Mouse (Mus musculus): ENCODE data around the gene Fndc3a. TPM values are rescaled to one million over a fixed set of nuclear protein-coding genes. Genes with fewer than 3 reads are reported as not detected.

Gene Fndc3a
- total and polyA plus RNA-seq, 2 experiments from 2014 or later, result 45.2 to 51.8 TPM

DNA sequence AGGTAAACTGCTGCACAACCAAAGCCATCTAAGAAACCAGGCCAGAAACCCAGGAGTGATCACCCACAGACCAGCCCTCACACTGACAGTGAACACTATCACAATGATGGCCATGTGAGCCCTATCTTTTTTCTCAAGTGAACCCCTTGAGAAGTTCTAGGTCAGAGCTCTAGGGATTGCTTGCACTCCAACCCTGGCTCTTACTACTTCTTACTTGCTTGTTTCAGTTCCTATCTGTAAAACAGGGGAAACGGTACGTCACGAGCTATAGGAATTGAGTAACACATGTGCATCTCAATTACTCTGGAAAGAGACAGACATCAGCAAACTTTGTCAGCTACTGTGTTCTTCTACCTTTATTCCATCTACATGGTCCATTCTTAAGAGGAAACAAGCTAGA, 128.8 kb downstream of the Fndc3a start:
- Histone ChIP-seq H3K9me3 (ENCODE audit: low read length) (no peaks in the 10 kb centered on the region), H3K4me2 (ENCODE audit: low read depth, low read length) (no peak overlapping the region), H3K9ac (replicated peaks; ENCODE audit: low read length) (no peak overlapping the region), H3K4me3 (ENCODE audit: low read length) (no peak overlapping the region), H3K36me3 (ENCODE audit: insufficient read depth, low read length) (peaks cover 4% of the 10 kb centered on the region; the same call in 1 of the 2 replicates), H3K27ac (no peak overlapping the region), H3K27me3 (ENCODE audit: insufficient read depth, low read length) (no peaks in the 10 kb centered on the region), H3K4me1 (ENCODE audit: insufficient read depth, low read length) (no peaks in the 10 kb centered on the region)
- WGBS, result 90% methylated on average over 3 of the region's 3 CpGs
- DNase-seq (ENCODE audit: low spot score), result no peak
- no peak for TF ChIP-seq CTCF (IDR thresholded peaks at IDR 0.05; ENCODE audit: low read depth)
- ATAC-seq, result no peak

GRCm38 (mm10) chr14:72576283-72576682, 133.5 kb downstream of the Fndc3a start:
- ATAC-seq (no peak), DNase-seq (ENCODE audit: low spot score) (peak; percentile 21)
- Histone ChIP-seq H3K9me3 (ENCODE audit: low read length) (no peaks in the 10 kb centered on the region), H3K4me2 (ENCODE audit: low read depth, low read length) (no peak overlapping the region), H3K4me3 (ENCODE audit: low read length) (no peak overlapping the region), H3K27me3 (ENCODE audit: insufficient read depth, low read length) (no peaks in the 10 kb centered on the region), H3K27ac (no peak overlapping the region), H3K36me3 (ENCODE audit: insufficient read depth, low read length) (peaks cover 12% of the 10 kb centered on the region; the same call in 1 of the 2 replicates), H3K4me1 (ENCODE audit: insufficient read depth, low read length) (no peaks in the 10 kb centered on the region), H3K9ac (replicated peaks; ENCODE audit: low read length) (no peak overlapping the region)
- 83% methylated on average over 3 of the region's 3 CpGs for WGBS
- peak; percentile 48 for TF ChIP-seq CTCF (IDR thresholded peaks at IDR 0.05; ENCODE audit: low read depth)

- no peak overlapping the region for H3K4me3 ChIP-seq (ENCODE audit: low read length)
- DNase-seq (ENCODE audit: low spot score) (no peak), ATAC-seq (no peak)
- no peaks in the 10 kb centered on the region for H3K9me3 ChIP-seq (ENCODE audit: low read length)
- H3K4me1 ChIP-seq (ENCODE audit: insufficient read depth, low read length), result no peaks in the 10 kb centered on the region
- WGBS, result 93% methylated on average over 1 of the region's 1 CpGs
- H3K36me3 ChIP-seq (ENCODE audit: insufficient read depth, low read length), result peaks cover 10% of the 10 kb centered on the region; the same call in 1 of the 2 replicates
- H3K4me2 ChIP-seq (ENCODE audit: low read depth, low read length), result no peak overlapping the region
- H3K27ac ChIP-seq, result no peak overlapping the region
- TF ChIP-seq CTCF (IDR thresholded peaks at IDR 0.05; ENCODE audit: low read depth), result no peak
- no peak overlapping the region for H3K9ac ChIP-seq (replicated peaks; ENCODE audit: low read length)
- H3K27me3 ChIP-seq (ENCODE audit: insufficient read depth, low read length), result no peaks in the 10 kb centered on the region
Observed at GRCm38 (mm10) chr14:72563941-72564340, 145.9 kb downstream of the Fndc3a start.

- H3K9ac ChIP-seq (replicated peaks; ENCODE audit: low read length), result no peak overlapping the region
- H3K9me3 ChIP-seq (ENCODE audit: low read length), result no peaks in the 10 kb centered on the region
- H3K4me3 ChIP-seq (ENCODE audit: low read length), result no peak overlapping the region
- H3K4me1 ChIP-seq (ENCODE audit: insufficient read depth, low read length), result no peaks in the 10 kb centered on the region
- no peak for TF ChIP-seq CTCF (IDR thresholded peaks at IDR 0.05; ENCODE audit: low read depth)
- ATAC-seq (no peak), DNase-seq (ENCODE audit: low spot score) (no peak)
- peaks cover 25% of the 10 kb centered on the region for H3K36me3 ChIP-seq (ENCODE audit: insufficient read depth, low read length)
- H3K27ac ChIP-seq, result no peak overlapping the region
- 89% methylated on average over 5 of the region's 5 CpGs for WGBS
- no peak overlapping the region for H3K4me2 ChIP-seq (ENCODE audit: low read depth, low read length)
- no peaks in the 10 kb centered on the region for H3K27me3 ChIP-seq (ENCODE audit: insufficient read depth, low read length)
Observed at GRCm38 (mm10) chr14:72558795-72559194, 151.0 kb downstream of the Fndc3a start.

DNA sequence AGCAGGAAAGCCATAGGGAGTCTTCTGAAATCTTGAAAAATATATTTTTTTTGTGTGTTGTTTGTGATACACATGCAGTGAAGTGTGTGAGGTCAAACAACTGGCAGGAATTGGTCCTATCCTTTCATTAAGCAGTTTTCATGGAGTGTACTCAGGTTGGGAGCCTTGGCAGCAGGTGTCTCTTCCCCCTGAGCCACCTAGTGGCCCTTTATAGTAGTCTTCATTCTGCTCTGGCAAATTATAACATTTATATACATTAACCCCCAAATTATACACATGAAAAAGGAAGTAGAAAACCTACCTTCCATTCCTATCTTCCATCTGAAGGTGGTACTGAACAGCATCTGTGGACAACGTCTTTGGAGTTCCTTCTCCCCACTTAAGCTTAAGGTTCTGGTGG, 154.0 kb downstream of the Fndc3a start:
- Histone ChIP-seq H3K9ac (replicated peaks; ENCODE audit: low read length) (no peak overlapping the region), H3K36me3 (ENCODE audit: insufficient read depth, low read length) (peaks cover 43% of the 10 kb centered on the region), H3K4me1 (ENCODE audit: insufficient read depth, low read length) (no peaks in the 10 kb centered on the region), H3K4me2 (ENCODE audit: low read depth, low read length) (no peak overlapping the region), H3K27ac (no peak overlapping the region), H3K27me3 (ENCODE audit: insufficient read depth, low read length) (no peaks in the 10 kb centered on the region), H3K9me3 (ENCODE audit: low read length) (no peaks in the 10 kb centered on the region), H3K4me3 (ENCODE audit: low read length) (no peak overlapping the region)
- 82% methylated on average over 1 of the region's 1 CpGs for WGBS
- no peak for DNase-seq (ENCODE audit: low spot score)
- no peak for ATAC-seq
- peak; percentile 45 for TF ChIP-seq CTCF (IDR thresholded peaks at IDR 0.05; ENCODE audit: low read depth)

GRCm38 (mm10) chr14:72536392-72537017, 173.3 kb downstream of the Fndc3a start:
- ATAC-seq (no peak), DNase-seq (ENCODE audit: low spot score) (no peak)
- Histone ChIP-seq H3K9ac (replicated peaks; ENCODE audit: low read length) (no peak overlapping the region), H3K4me2 (ENCODE audit: low read depth, low read length) (no peak overlapping the region), H3K27me3 (ENCODE audit: insufficient read depth, low read length) (no peaks in the 10 kb centered on the region), H3K4me3 (ENCODE audit: low read length) (no peak overlapping the region), H3K9me3 (ENCODE audit: low read length) (no peaks in the 10 kb centered on the region), H3K27ac (no peak overlapping the region), H3K4me1 (ENCODE audit: insufficient read depth, low read length) (0 out of 2 replicates have a peak, but pooled peaks cover 10% of the 10 kb centered on the region), H3K36me3 (ENCODE audit: insufficient read depth, low read length) (peaks cover 14% of the 10 kb centered on the region)
- TF ChIP-seq CTCF (IDR thresholded peaks at IDR 0.05; ENCODE audit: low read depth), result no peak
- 85% methylated on average over 5 of the region's 5 CpGs for WGBS

- no peak overlapping the region for H3K4me3 ChIP-seq (ENCODE audit: low read length)
- H3K4me2 ChIP-seq (ENCODE audit: low read depth, low read length), result no peak overlapping the region
- 83% methylated on average over 7 of the region's 7 CpGs for WGBS
- H3K27me3 ChIP-seq (ENCODE audit: insufficient read depth, low read length), result no peaks in the 10 kb centered on the region
- 0 out of 2 replicates have a peak, but pooled peaks cover 10% of the 10 kb centered on the region for H3K4me1 ChIP-seq (ENCODE audit: insufficient read depth, low read length)
- DNase-seq (ENCODE audit: low spot score), result no peak
- H3K9me3 ChIP-seq (ENCODE audit: low read length), result no peaks in the 10 kb centered on the region
- no peak for TF ChIP-seq CTCF (IDR thresholded peaks at IDR 0.05; ENCODE audit: low read depth)
- H3K9ac ChIP-seq (replicated peaks; ENCODE audit: low read length), result no peak overlapping the region
- no peak overlapping the region for H3K27ac ChIP-seq
- no peak for ATAC-seq
- H3K36me3 ChIP-seq (ENCODE audit: insufficient read depth, low read length), result no peaks in the 10 kb centered on the region
Observed at GRCm38 (mm10) chr14:72533862-72534261, 175.9 kb downstream of the Fndc3a start.

All from hindbrain, postnatal 0 days (tissue).